Mouse (Mus musculus) small intestine, adult 2 months (tissue): ENCODE measurements around the gene Slc25a1.

ENCODE experiments used
- CTCF ChIP-seq: fragments of 200-500 bp; IDR thresholded peaks from 2 replicates; pipeline ENCODE4 v1.5.1; 2012; ENCODE audit warnings: low read depth, mild to moderate bottlenecking, control low read depth, inconsistent platforms, low read length, moderate library complexity, mixed read lengths; ENCODE audit not compliant: insufficient replicate concordance, insufficient read length; ENCODE audit errors: extremely low read depth
- POLR2A ChIP-seq: fragments of 200-500 bp; IDR thresholded peaks from 2 replicates; pipeline ENCODE4 v1.6.1; 2012; ENCODE audit warnings: low read depth, mild to moderate bottlenecking, control low read depth, inconsistent platforms, low read length, moderate library complexity

DNA sequence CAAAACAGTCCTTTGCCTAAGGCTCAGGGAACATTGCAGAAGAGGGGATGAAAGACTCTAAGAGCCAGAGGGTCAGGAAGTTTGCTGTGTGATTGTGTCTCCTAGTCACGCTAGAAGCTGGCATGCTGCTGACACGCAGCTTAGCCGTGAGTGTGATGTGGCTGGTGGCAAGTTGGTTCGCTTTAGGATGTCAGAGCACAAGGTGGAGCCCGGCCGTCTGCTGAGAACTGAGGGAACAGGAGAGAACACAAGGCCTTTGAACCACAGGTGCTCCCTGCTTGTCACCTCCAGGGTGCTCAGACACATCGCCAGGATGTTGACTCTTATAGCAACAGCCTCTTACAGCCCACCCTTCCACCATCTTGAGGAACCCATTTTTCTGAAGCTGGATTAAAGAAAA lies 34.1 kb upstream of the Slc25a1 start:
- TF ChIP-seq CTCF (no peak), POLR2A (no peak)
